10 mouse cellular contexts compared by ENCODE assay signal in genomic region chr1:169422408-169422807, GRCm38 (mm10).
A peak's percentile ranks its signal among the peaks of the same experiment; 100 is the strongest.
DNase-seq lines count a peak whose midpoint lies in the region; ATAC-seq and TF ChIP-seq lines count a peak whose summit lies in the region.
"Had no signal": no experiment of that assay in that cellular context is flagged by ENCODE, and none has a peak within 500 bp of the region (broad histone marks: within the 10 kb centered on the region; RNA-seq: fewer than 3 reads in every experiment).

No protein-coding gene starts in this region.

- no peaks in the 10 kb centered on the region for H3K27me3 ChIP-seq in cerebellum, adult 2 months (ENCODE audit: control insufficient read depth, insufficient read depth, low read length)
- no peaks in the 10 kb centered on the region for H3K27me3 ChIP-seq in hindbrain, embryonic 13.5 days
- H3K27me3 ChIP-seq: embryonic facial prominence, embryonic 12.5 days had no signal

- ATAC-seq in hindbrain, embryonic 13.5 days (ENCODE audit: low FRiP score), result no peak

- H3K36me3 ChIP-seq in hindbrain, embryonic 13.5 days, result no peaks in the 10 kb centered on the region
- H3K36me3 ChIP-seq: embryonic facial prominence, embryonic 12.5 days had no signal

- no peak overlapping the region for H3K9ac ChIP-seq in hindbrain, embryonic 13.5 days
- H3K9ac ChIP-seq: embryonic facial prominence, embryonic 12.5 days had no signal

- 17% methylated on average over 3 of the region's 3 CpGs for WGBS in cerebellum, adult 2 months
- WGBS in hindbrain, embryonic 13.5 days, result 81% methylated on average over 3 of the region's 3 CpGs

- H3K9me3 ChIP-seq in hindbrain, embryonic 13.5 days, result 0 out of 2 replicates have a peak, but pooled peaks cover 3% of the 10 kb centered on the region
- H3K9me3 ChIP-seq: embryonic facial prominence, embryonic 12.5 days had no signal

- DNase-seq in brain, embryonic 14.5 days (ENCODE audit: low read depth), result peak; percentile 63
- peak; percentile 14 to 59 for DNase-seq in cerebellum, adult 2 months
- DNase-seq in frontal cortex, postnatal 25 days (ENCODE audit: low spot score in 2 of 2), result peak; percentile 20 to 32
- peak; percentile 72 to 86 for DNase-seq in left cerebral cortex, adult 9 months (ENCODE audit: low spot score in 2 of 2)
- no peak for DNase-seq in MN1 (ENCODE audit: low spot score)
- DNase-seq in spleen, postnatal 4 days (ENCODE audit: low spot score in 2 of 2), result no peak
- DNase-seq: kidney, adult 11 months; lung, postnatal 14 days had no signal

- TF ChIP-seq CTCF in brain, embryonic 14.5 days (IDR thresholded peaks at IDR 0.05; ENCODE audit: borderline replicate concordance, extremely low read depth, insufficient read depth, insufficient read length), result no peak
- no peak for TF ChIP-seq CTCF in cerebellum, adult 2 months (IDR thresholded peaks at IDR 0.05; ENCODE audit: borderline replicate concordance, insufficient read depth, low read depth, low read length)

- no peak overlapping the region for H3K4me2 ChIP-seq in hindbrain, embryonic 13.5 days
- H3K4me2 ChIP-seq: embryonic facial prominence, embryonic 12.5 days had no signal

- no peak for TF ChIP-seq POLR2A in brain, embryonic 14.5 days (IDR thresholded peaks at IDR 0.05; ENCODE audit: borderline replicate concordance, extremely low read depth, insufficient read depth, insufficient read length, poor library complexity, severe bottlenecking)
- TF ChIP-seq POLR2A in cerebellum, adult 2 months (IDR thresholded peaks at IDR 0.05; ENCODE audit: borderline replicate concordance, insufficient read depth, low read length), result no peak

- H3K27ac ChIP-seq in cerebellum, adult 2 months (ENCODE audit: insufficient read depth, low read length), result no peak overlapping the region
- H3K27ac ChIP-seq in hindbrain, embryonic 13.5 days, result no peak overlapping the region
- H3K27ac ChIP-seq: embryonic facial prominence, embryonic 12.5 days had no signal

- H3K4me1 ChIP-seq in cerebellum, adult 2 months (ENCODE audit: control insufficient read depth, insufficient read depth, low read length), result no peaks in the 10 kb centered on the region; the same call in 1 of the 2 replicates
- H3K4me1 ChIP-seq in hindbrain, embryonic 13.5 days (replicated peaks), result no peaks in the 10 kb centered on the region

- no peak overlapping the region for H3K4me3 ChIP-seq in cerebellum, adult 2 months (replicated peaks; ENCODE audit: insufficient read depth, low read depth, low read length)
- no peak overlapping the region for H3K4me3 ChIP-seq in hindbrain, embryonic 13.5 days
- H3K4me3 ChIP-seq: embryonic facial prominence, embryonic 12.5 days had no signal

Comparison
In these comparisons a context has a peak if more than half of its experiments do, and no peak if none do; other contexts are left out.
1. DNase-seq: peak in brain, embryonic 14.5 days (single experiment), cerebellum, adult 2 months (2 of 2), frontal cortex, postnatal 25 days (2 of 2) and left cerebral cortex, adult 9 months (2 of 2); none in MN1 (single experiment) and spleen, postnatal 4 days (0 of 2).